Mouse (Mus musculus): Measurements from ENCODE around the gene Spata7.

DNA sequence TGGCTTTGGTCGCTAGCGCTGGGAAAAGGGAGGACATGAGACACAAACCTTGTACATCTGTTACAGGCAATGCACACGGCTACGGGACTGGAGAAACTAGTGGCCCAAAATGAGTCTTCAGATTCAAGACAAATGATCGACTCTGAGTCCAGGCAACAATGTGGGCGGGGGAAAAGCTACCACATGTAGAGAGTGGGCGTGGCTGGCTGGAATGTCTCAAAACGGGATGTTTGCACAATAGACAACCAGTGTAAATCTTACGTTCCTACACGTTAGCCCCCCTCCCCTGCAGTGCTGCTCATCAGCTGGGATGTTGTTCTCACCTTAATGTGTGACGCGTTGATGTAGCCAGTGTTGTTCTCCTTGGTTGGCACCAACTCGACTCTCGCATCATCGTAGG lies 54.2 kb downstream of the Spata7 start:
- TF ChIP-seq POLR2A (IDR thresholded peaks at IDR 0.05; ENCODE audit: insufficient read depth, low read depth, low read length) (no peak), CTCF (IDR thresholded peaks at IDR 0.05) (no peak), EP300 (IDR thresholded peaks at IDR 0.05; ENCODE audit: insufficient read depth, low read depth, low read length) (no peak)
